Mouse (Mus musculus) myocyte (in vitro differentiated cells): ENCODE results near the gene Tiam1.

Source experiments
- CEBPB ChIP-seq: IDR thresholded peaks from 2 replicates; pipeline ENCODE4 v1.6.1; 2011; ENCODE audit warnings: mild to moderate bottlenecking, moderate library complexity; ENCODE audit not compliant: poor library complexity, insufficient read depth, severe bottlenecking
- MAX ChIP-seq: IDR thresholded peaks from one replicate; pipeline ENCODE4 v1.6.1; 2011; ENCODE audit warnings: low read depth, mild to moderate bottlenecking, control low read depth
- POLR2A ChIP-seq: IDR thresholded peaks from one replicate; pipeline ENCODE4 v1.6.1; 2011; ENCODE audit warnings: low read depth, mild to moderate bottlenecking, control low read depth, moderate library complexity; ENCODE audit not compliant: insufficient read length
- POLR2AphosphoS2 ChIP-seq: IDR thresholded peaks from one replicate; pipeline ENCODE4 v1.6.1; 2011; ENCODE audit warnings: low read depth, control low read depth; ENCODE audit not compliant: insufficient read length
- USF1 ChIP-seq: IDR thresholded peaks from one replicate; pipeline ENCODE4 v1.6.1; 2011; ENCODE audit warnings: low read depth, mild to moderate bottlenecking, control low read depth, moderate library complexity

DNA sequence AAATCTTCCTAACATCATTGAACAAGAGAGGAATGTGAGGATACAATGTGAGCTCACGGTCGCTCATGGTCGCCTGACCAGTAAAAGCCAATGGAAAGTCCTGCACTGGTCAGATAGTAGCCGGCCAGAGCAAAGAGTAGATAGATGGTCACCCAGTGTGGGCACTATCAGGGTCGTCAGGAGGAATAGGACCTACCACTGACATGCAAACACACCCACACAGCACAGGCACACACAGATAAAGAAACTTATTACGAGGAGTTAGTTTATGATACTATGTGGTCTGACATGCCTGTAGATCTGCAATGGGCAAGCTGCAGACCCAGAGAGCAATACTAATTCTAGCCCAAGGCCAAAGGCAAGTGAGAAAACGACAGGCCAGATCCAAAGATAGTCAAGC, 92.5 kb downstream of the Tiam1 start:
- no peak for TF ChIP-seq POLR2AphosphoS2
- no peak for TF ChIP-seq CEBPB
- no peak for TF ChIP-seq MAX
- no peak for TF ChIP-seq USF1
- TF ChIP-seq POLR2A = no peak
